Mouse (Mus musculus) forebrain, embryonic 12.5 days (tissue): ENCODE measurements around the gene Fam186b. TPM values are rescaled to one million over a fixed set of nuclear protein-coding genes. Genes with fewer than 3 reads are reported as not detected.
"Not testable (repeated sequence)": the region's sequence is repeated elsewhere in the genome, so short reads cannot be mapped to it uniquely, and the experiment has no call there.

ENCODE experiments used
- ATAC-seq: fragments of 200-750 bp; cut with Nextera tagmentation; 2 replicates; pipeline ENCODE4 v1.8.0; 2017; ENCODE audit warnings: moderate TSS enrichment; ENCODE audit not compliant: low FRiP score
- H3K27ac ChIP-seq: fragments of 300-500 bp; sonication (generic); 2 replicates; pipeline ENCODE4 v1.5.1; 2016; ENCODE audit warnings: mild to moderate bottlenecking
- H3K27me3 ChIP-seq: fragments of 300-500 bp; sonication (generic); 2 replicates; pipeline ENCODE4 v1.6.1; 2016; ENCODE audit warnings: mild to moderate bottlenecking
- H3K36me3 ChIP-seq: fragments of 300-500 bp; sonication (generic); replicated peaks from 2 replicates; pipeline ENCODE4 v1.6.1; 2016; ENCODE audit warnings: mild to moderate bottlenecking
- H3K4me1 ChIP-seq: fragments of 300-500 bp; sonication (generic); 2 replicates; pipeline ENCODE4 v1.6.1; 2016
- H3K4me2 ChIP-seq: fragments of 300-500 bp; sonication (generic); 2 replicates; pipeline ENCODE4 v1.6.1; 2016; ENCODE audit warnings: mild to moderate bottlenecking, moderate library complexity
- H3K4me3 ChIP-seq: fragments of 300-500 bp; sonication (generic); replicated peaks from 2 replicates; pipeline ENCODE4 v1.5.1; 2016; ENCODE audit warnings: mild to moderate bottlenecking
- H3K9ac ChIP-seq: fragments of 300-500 bp; sonication (generic); 2 replicates; pipeline ENCODE4 v1.6.1; 2016; ENCODE audit warnings: mild to moderate bottlenecking
- H3K9me3 ChIP-seq: fragments of 300-500 bp; sonication (generic); 2 replicates; pipeline ENCODE4 v1.6.1; 2016
- WGBS: fragments of 180-500 bp; shearing (Covaris S2); methylation state at CpG from one replicate; pipeline ENCODE4 v1.1.7; 2016; 5-methylcytosine and 5-hydroxymethylcytosine counted together
- polyA plus RNA-seq: library from polyadenylated mRNA; unstranded; fragments of >200 nt; fragmentation: Nextera tagmentation; extraction: Ambion mirVana; gene quantifications from 2 replicates; pipeline ENCODE4 v1.2.1, GENCODE M21; 2016

Fam186b gene
- polyA plus RNA-seq, 1 experiment from 2014 or later, result 0.19 TPM

DNA sequence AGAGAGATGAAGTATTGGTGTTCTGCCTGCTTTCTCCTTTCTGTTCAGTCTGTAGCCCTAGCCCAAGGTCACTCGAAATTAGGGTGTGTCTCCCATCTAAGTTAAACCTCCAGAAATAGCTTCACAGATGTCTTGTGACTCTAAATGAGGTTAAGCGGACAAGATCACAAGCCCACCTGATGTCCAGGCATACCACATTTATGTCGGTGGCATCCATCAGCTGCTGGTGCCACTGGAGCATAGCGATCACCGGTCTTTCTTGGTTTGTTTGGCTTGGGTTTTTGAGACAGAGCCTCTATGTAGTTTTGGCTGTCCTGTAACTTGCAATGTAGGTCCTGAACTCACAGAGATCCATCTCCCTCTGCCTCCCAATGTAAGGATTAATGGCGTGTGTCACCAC is 41.9 kb downstream of the Fam186b start:
- Histone ChIP-seq H3K4me1 (peaks cover 24% of the 10 kb centered on the region), H3K9ac (no peak overlapping the region), H3K27ac (no peak overlapping the region), H3K4me2 (no peak overlapping the region), H3K27me3 (peaks cover 6% of the 10 kb centered on the region; the same call in 1 of the 2 replicates), H3K36me3 (peaks cover 12% of the 10 kb centered on the region), H3K9me3 (no peaks in the 10 kb centered on the region), H3K4me3 (no peak overlapping the region)
- no peak for ATAC-seq
- 91% methylated on average over 6 of the region's 6 CpGs for WGBS

GRCm38 (mm10) chr15:99253175-99253479 is 42.6 kb downstream of the Fam186b start:
- ATAC-seq, result not testable (repeated sequence)
- peak overlapping the region; percentile 87 for H3K4me2 ChIP-seq

DNA sequence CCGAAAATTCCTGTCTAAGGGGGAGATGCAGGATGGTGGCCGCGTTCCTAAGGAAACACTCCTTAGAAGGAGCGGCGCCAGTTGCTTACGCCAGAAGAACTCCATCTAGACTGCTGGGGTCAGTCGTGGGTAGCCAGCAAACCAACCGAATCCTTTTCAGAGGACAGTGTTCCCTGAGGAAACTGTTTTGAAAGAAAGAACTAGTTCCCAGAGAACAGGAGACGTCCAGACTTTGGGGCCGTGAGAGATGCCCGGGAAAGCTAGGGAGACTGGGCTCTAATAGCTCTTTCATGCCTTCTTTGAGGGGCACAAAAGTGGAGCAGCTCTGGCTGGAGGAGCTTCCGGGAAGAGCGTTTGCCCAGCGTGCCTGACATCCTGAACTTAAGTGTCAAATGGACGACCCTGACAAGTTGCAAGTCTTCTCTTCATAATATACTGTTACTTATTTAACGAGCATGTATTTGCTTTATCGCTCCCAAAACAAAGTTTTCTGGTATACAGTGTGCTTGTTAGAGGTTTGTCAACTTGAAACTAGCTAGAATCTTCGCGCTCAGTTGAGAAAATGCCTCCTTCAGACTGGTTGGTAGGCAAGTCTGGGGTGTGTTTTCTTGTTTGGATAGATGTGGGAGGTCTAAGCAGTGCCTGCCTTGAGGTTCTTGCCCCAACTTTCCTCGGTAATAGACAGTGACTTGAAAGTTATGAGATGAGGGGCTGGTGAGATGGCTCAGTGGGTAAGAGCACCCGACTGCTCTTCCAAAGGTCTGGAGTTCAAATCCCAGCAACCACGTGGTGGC is 43.1 kb downstream of the Fam186b start:
- H3K27me3 ChIP-seq, result peaks cover 6% of the 10 kb centered on the region; the same call in 1 of the 2 replicates
- peak; percentile 60 for ATAC-seq
- peaks cover 24% of the 10 kb centered on the region for H3K36me3 ChIP-seq
- H3K4me3 ChIP-seq, result peak overlapping the region; percentile 64
- H3K27ac ChIP-seq, result peak overlapping the region; percentile 97
- H3K9ac ChIP-seq, result peak overlapping the region; percentile 71
- H3K4me1 ChIP-seq, result peaks cover 24% of the 10 kb centered on the region
- 5% methylated on average over 22 of the region's 22 CpGs for WGBS
- H3K9me3 ChIP-seq, result no peaks in the 10 kb centered on the region
- H3K4me2 ChIP-seq, result peak overlapping the region; percentile 87

More at GRCm38 (mm10) chr15:99253175-99253479, 42.6 kb downstream of the Fam186b start:
- not testable (repeated sequence) for H3K9ac ChIP-seq, H3K27ac ChIP-seq, H3K9me3 ChIP-seq, H3K4me3 ChIP-seq, H3K27me3 ChIP-seq
- H3K4me1 ChIP-seq, result peaks cover 24% of the 10 kb centered on the region
- H3K36me3 ChIP-seq, result peaks cover 18% of the 10 kb centered on the region
- WGBS, result 42% methylated on average over 2 of the region's 2 CpGs

DNA sequence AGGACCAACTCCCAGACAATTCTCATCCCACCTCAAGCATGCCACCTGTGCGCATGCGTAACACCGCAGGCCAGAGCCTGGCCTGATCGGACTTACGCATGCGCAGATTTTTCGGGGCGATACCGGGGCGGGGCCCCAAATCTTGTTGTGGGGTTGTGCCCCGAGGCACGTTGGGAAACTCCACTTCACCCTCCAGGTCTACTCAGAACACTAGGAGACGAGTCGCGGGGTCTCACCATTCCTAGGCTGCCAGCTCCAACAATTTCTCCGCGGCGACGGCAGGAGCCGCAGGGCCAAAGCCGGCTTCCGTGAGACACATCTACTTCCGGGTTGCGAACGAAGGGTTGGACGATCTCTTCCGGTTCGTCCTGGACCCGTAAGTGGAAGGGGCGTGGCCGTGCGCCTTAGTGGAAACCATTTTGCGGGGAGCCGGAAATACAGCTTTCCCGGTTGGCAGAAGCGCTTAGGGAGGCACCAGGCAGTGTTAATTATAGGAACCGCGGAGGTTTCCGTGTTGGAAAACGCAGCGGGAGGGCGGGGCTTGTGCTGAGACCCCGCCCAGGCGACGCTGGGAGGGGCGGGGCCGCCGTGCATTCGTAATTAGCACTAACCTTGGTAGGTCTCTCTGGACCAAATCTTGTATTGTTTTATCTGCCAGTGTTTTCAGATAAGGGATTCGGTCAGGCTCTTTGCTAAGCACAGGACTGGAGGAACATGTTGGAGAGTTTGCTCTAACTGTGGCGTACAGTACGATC is 43.9 kb downstream of the Fam186b start, which contains the start of gene Mcrs1:
Mcrs1 (minus strand) TSS at position 336 of the 755 bp plus-strand sequence.
- H3K4me2 ChIP-seq, result peak within 1 kb of the TSS; percentile 87
- H3K9me3 ChIP-seq, result no peaks in the 10 kb centered on the region
- peaks cover 24% of the 10 kb centered on the region for H3K4me1 ChIP-seq
- H3K27me3 ChIP-seq, result peaks cover 6% of the 10 kb centered on the region; the same call in 1 of the 2 replicates
- peaks cover 31% of the 10 kb centered on the region for H3K36me3 ChIP-seq
- peak; percentile 94 for ATAC-seq
- H3K4me3 ChIP-seq, result peak within 1 kb of the TSS; percentile 64
- H3K27ac ChIP-seq, result peak within 1 kb of the TSS; percentile 97
- under 1% methylated on average over 52 of the region's 52 CpGs for WGBS
- peak within 1 kb of the TSS; percentile 71 for H3K9ac ChIP-seq

DNA sequence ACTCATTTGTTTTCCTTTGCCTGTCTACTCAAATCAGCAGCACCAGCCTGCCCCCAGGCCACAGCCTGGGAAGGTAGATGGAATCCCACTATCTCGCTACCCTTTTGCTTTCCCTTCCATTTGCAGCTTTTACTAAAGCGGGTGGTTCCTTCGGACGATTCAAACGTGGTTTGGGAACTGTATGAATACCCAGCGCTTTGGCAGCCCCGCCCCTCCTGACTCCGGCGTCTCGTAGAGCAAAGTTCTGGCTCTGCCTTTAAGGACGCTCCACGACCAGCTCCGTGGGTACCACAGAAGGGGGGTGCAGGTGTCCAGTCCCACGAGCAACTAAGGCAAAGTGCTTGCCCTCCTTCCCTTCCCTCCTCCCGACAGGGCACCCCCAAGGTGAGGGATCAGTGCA is 44.6 kb downstream of the Fam186b start:
- not testable (repeated sequence) for H3K27me3 ChIP-seq, ATAC-seq, H3K9me3 ChIP-seq, H3K27ac ChIP-seq
- H3K9ac ChIP-seq, result peak overlapping the region; percentile 66
- peaks cover 38% of the 10 kb centered on the region for H3K36me3 ChIP-seq
- peak overlapping the region; percentile 64 for H3K4me3 ChIP-seq
- peak overlapping the region; percentile 87 for H3K4me2 ChIP-seq
- peaks cover 24% of the 10 kb centered on the region for H3K4me1 ChIP-seq
- under 1% methylated on average over 14 of the region's 15 CpGs for WGBS

GRCm38 (mm10) chr15:99249938-99250337 is 45.8 kb downstream of the Fam186b start:
- H3K4me3 ChIP-seq, result no peak overlapping the region
- peaks cover 24% of the 10 kb centered on the region for H3K4me1 ChIP-seq
- WGBS, result 92% methylated on average over 11 of the region's 11 CpGs
- no peak overlapping the region for H3K27ac ChIP-seq
- peaks cover 50% of the 10 kb centered on the region for H3K36me3 ChIP-seq
- H3K9me3 ChIP-seq, result no peaks in the 10 kb centered on the region
- 0 out of 2 replicates have a peak overlapping the region, but pooled peaks have one; percentile 17 for H3K9ac ChIP-seq
- peaks cover 6% of the 10 kb centered on the region; the same call in 1 of the 2 replicates for H3K27me3 ChIP-seq
- no peak for ATAC-seq
- H3K4me2 ChIP-seq, result no peak overlapping the region

- WGBS, result 91% methylated on average over 9 of the region's 9 CpGs
- no peaks in the 10 kb centered on the region for H3K27me3 ChIP-seq
These were observed 46.7 kb downstream of the Fam186b start for GRCm38 (mm10) chr15:99248972-99249371.

DNA sequence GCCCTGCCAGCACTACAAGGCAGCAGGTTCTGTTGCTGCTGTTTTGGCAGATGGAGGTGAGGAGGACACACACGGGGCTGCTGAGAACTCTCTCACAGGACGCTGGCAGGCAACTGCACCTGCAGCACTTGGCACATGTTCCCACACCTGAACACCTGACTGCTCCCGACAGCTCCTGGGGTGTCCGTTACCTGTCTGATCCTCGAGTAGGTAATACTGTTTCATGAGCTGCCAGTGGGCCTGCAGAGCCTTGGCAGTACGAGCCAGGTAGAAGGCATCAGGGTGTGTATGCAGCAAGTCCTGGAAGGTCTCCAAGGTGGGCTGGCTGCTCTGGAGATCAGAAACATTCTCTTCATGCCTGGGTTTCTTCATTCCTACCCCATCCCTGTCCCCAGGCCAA is 49.0 kb downstream of the Fam186b start:
- not testable (repeated sequence) for H3K9ac ChIP-seq, H3K9me3 ChIP-seq, H3K27me3 ChIP-seq, H3K27ac ChIP-seq, H3K4me3 ChIP-seq, H3K4me2 ChIP-seq, ATAC-seq
- 92% methylated on average over 6 of the region's 6 CpGs for WGBS
- peaks cover 10% of the 10 kb centered on the region for H3K4me1 ChIP-seq
- H3K36me3 ChIP-seq, result peaks cover 80% of the 10 kb centered on the region

More at GRCm38 (mm10) chr15:99248972-99249371, 46.7 kb downstream of the Fam186b start:
- no peaks in the 10 kb centered on the region for H3K9me3 ChIP-seq
- no peak overlapping the region for H3K4me2 ChIP-seq
- H3K4me3 ChIP-seq, result no peak overlapping the region
- ATAC-seq, result no peak
- no peak overlapping the region for H3K27ac ChIP-seq
- no peak overlapping the region for H3K9ac ChIP-seq
- H3K36me3 ChIP-seq, result peaks cover 60% of the 10 kb centered on the region
- peaks cover 24% of the 10 kb centered on the region for H3K4me1 ChIP-seq

DNA sequence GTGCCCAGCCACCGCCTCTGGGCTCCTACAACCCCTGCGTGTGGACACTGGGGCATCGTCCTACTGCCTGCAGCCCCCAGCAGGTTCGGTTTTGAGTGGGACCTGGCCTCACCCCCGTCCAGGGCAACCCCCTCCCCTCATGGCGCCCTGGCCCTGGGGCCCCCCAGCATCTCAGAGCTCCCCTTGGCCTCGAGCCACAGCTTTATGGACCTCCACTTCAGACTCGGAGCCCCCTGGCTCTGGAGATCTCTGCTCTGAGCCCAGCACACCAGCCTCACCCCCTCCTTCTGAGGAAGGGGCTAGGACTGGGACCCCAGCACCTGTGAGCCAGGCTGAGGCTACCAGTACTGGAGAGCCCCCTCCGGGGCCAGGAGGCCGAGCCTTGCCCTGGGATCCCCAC is 53.6 kb downstream of the Fam186b start:
- 0 out of 2 replicates have a peak, but pooled peaks cover 2% of the 10 kb centered on the region for H3K4me1 ChIP-seq
- no peaks in the 10 kb centered on the region for H3K9me3 ChIP-seq
- ATAC-seq, result no peak
- H3K36me3 ChIP-seq, result peaks cover 65% of the 10 kb centered on the region
- H3K4me3 ChIP-seq, result no peak overlapping the region
- H3K27me3 ChIP-seq, result no peaks in the 10 kb centered on the region
- H3K4me2 ChIP-seq, result no peak overlapping the region
- 91% methylated on average over 10 of the region's 10 CpGs for WGBS
- H3K9ac ChIP-seq, result no peak overlapping the region
- no peak overlapping the region for H3K27ac ChIP-seq

GRCm38 (mm10) chr15:99241249-99241648 is 54.4 kb downstream of the Fam186b start:
- H3K9me3 ChIP-seq, result no peaks in the 10 kb centered on the region
- WGBS, result 79% methylated on average over 4 of the region's 4 CpGs
- H3K36me3 ChIP-seq, result peaks cover 57% of the 10 kb centered on the region

DNA sequence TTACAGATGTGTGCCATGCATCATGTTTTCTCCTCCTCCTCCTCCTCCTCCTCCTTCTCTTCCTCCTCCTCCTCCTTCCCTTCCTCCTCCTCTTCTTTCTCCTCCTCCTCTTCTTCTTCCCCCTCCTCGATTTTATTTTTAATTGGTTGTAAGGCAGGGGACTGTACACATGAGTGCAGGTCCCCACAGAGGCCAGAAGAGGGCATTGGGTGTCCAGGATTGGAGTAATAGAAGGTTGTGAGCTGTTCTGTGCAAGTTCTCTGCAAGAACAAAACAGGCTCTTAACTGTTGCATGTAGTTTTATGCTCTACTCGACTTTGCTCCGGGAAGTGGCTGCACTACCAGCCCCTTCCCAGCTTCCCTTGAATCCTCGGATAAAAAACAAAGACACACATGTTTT is 55.6 kb downstream of the Fam186b start:
- H3K36me3 ChIP-seq, result peaks cover 46% of the 10 kb centered on the region
- WGBS, result 62% methylated on average over 4 of the region's 4 CpGs

More at GRCm38 (mm10) chr15:99241249-99241648, 54.4 kb downstream of the Fam186b start:
- Histone ChIP-seq H3K4me1 (0 out of 2 replicates have a peak, but pooled peaks cover 2% of the 10 kb centered on the region), H3K9ac (no peak overlapping the region), H3K4me2 (no peak overlapping the region), H3K4me3 (no peak overlapping the region), H3K27me3 (no peaks in the 10 kb centered on the region), H3K27ac (no peak overlapping the region)
- no peak for ATAC-seq

DNA sequence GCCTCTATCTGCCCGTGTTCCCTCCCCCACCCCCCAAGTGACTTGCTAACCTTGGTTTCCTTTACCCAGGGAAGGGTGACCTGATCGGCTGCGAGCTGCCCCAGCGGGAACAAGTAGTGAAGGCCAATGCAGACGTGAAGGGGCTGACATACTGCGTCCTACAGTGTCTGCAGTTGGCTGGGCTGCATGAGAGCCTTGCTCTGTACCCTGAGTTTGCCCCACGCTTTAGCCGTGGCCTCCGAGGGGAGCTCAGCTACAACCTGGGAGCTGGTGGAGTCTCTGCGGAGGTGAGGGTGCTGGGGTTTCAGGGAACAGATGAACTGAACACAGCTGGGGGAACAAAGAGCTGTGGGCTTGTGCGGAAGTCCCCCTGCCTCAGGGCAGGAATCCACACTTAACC is 57.7 kb downstream of the Fam186b start:
- no peak for ATAC-seq
- Histone ChIP-seq H3K4me3 (no peak overlapping the region), H3K27me3 (peaks cover 16% of the 10 kb centered on the region; the same call in 1 of the 2 replicates), H3K27ac (no peak overlapping the region), H3K36me3 (peaks cover 25% of the 10 kb centered on the region), H3K9me3 (no peaks in the 10 kb centered on the region), H3K4me1 (0 out of 2 replicates have a peak, but pooled peaks cover 2% of the 10 kb centered on the region), H3K9ac (0 out of 2 replicates have a peak overlapping the region, but pooled peaks have one; percentile 25), H3K4me2 (no peak overlapping the region)
- 67% methylated on average over 11 of the region's 11 CpGs for WGBS

More for the DNA sequence above, 55.6 kb downstream of the Fam186b start:
- Histone ChIP-seq H3K9ac (no peak overlapping the region), H3K4me3 (no peak overlapping the region), H3K9me3 (no peaks in the 10 kb centered on the region), H3K4me1 (0 out of 2 replicates have a peak, but pooled peaks cover 2% of the 10 kb centered on the region), H3K4me2 (no peak overlapping the region), H3K27me3 (no peaks in the 10 kb centered on the region), H3K27ac (no peak overlapping the region)
- no peak for ATAC-seq
